Mouse (Mus musculus) spleen, embryonic (tissue): ENCODE measurements around the gene Ccl1.

Source experiments
- CTCF ChIA-PET: fragments of 350-600 bp; sonication (Branson Sonifier 250); formaldehyde crosslinking; loops from one replicate; lab custom pipeline; 2022; lab: Charles Lee

Ccl1 gene

GRCm38 (mm10) chr11:82305590-82305989 lies at the start of gene Ccl1:
Gene Ccl1 (minus strand): TSS chr11:82305690.
- CTCF ChIA-PET = no interaction called here

- CTCF ChIA-PET = interaction anchor here (0.7 kb wide), 1 partner anchor 70 kb away, joined by 4 read pairs; no protein-coding TSS in a partner anchor
These were observed 45.5 kb upstream of the Ccl1 start for GRCm38 (mm10) chr11:82351039-82351438.

- CTCF ChIA-PET = no interaction called here
These were observed 35.4 kb upstream of the Ccl1 start for GRCm38 (mm10) chr11:82340900-82341299.

GRCm38 (mm10) chr11:82340416-82340815 lies 34.9 kb upstream of the Ccl1 start:
- CTCF ChIA-PET = no interaction called here

DNA sequence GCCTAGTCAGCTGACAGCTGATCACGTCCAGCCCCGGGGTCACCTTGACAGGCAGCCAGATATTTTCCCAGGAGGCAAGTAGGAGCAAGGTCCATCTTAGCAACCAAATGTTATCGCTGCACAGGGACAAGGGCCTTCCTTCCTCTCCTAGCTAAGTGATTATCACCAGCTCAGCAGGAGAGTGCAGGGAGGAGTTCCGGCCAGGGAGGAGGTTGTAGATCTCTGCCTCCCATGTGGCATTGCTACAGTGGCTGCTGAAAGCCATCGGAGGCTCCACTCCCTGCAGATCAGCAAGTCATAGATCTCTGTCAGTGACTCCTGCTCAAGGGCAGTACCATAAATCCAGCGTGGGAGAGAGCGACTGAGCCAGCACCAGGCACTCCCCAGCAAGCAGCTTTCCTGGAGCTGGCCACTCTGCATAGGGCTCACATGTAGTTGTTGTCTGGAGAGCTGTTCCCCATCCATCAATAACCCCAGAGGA lies 34.5 kb upstream of the Ccl1 start:
- CTCF ChIA-PET = no interaction called here

DNA sequence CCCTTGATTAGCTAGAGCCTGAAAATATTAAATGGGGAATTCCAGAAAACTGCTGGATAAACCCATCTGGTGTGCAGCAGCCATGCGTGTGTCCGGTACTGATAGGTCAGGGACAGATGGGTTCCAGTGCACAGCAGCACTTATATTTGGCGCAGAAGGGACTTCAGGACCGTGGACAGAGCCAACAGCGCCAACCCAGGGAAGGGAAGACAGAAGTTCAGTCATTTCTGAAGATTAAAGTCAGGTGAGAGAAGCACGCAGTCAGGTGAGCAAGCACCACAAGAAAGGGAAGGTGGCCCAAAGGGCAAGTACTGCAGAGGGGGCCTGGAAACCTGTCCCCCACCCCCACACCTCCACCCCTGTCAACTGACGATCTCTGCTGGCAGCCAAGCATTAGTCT lies 7.7 kb upstream of the Ccl1 start:
- CTCF ChIA-PET = no interaction called here

GRCm38 (mm10) chr11:82310336-82311045 lies 5.0 kb upstream of the Ccl1 start:
- CTCF ChIA-PET = interaction anchor here (0.6 kb wide), 1 partner anchor 24 kb away, joined by 4 read pairs; no protein-coding TSS in a partner anchor

GRCm38 (mm10) chr11:82297895-82298294 lies 7.6 kb downstream of the Ccl1 start:
- CTCF ChIA-PET = no interaction called here

DNA sequence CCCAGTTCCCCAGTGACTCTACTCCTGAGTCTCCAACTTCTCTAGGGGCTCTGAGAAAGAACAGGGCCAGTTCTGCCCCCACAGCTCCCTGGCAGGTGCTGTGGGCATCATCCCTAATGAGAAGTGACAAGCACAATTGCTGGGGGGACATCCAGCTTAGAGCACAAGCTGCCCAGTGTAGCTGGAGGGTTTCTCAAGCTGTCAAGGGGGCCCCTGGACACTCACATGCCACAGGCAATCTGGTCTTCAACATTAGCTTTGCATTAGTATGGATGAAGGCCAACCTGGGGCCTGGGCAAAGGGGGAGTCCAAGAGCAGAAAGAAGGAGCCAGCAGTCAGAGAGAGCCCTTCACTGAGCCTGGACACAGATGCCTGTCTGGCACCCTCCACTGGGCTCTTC lies 14.6 kb downstream of the Ccl1 start:
- CTCF ChIA-PET = no interaction called here

GRCm38 (mm10) chr11:82274149-82274812 lies 31.2 kb downstream of the Ccl1 start:
- CTCF ChIA-PET = no interaction called here

DNA sequence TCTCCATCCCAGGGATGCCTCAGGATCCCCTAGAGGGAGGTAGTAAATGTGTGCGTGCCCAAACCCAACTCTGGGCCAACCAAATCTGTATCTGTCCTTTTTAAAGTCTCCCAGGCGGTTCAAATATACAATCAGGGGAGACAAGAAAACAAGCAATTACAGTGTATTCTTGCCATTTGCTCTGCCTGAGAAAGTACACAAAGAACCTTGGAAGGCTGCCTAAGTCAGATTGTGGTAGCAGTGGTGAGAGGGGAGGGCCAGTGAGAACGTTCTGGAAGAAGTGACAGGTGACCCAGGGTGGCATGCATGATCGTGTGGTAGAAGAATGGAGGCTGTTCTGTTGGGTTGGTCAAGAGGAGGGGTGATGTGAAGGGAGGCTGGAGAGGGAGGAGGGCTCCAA lies 46.4 kb downstream of the Ccl1 start:
- CTCF ChIA-PET = no interaction called here

DNA sequence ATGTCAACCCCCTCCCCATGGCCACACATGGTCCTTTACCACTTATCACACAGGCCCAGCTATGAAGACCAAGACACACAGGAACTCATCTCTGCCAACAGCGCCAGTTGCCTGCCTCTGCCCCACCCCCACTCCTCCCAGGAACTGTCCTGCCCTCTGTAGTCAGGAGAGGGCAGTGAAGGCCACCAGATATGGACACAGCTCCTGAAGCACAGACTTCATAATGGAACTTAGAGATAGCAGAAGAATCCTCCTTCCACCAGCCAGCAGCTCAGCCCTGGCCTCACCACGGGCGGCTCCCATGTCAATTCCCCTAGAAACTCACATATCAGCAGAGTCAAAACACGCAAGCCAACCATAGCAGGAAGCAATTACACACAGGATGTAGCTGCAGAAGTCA lies 49.9 kb downstream of the Ccl1 start:
- CTCF ChIA-PET = no interaction called here

GRCm38 (mm10) chr11:82253421-82253820 lies 52.1 kb downstream of the Ccl1 start:
- CTCF ChIA-PET = no interaction called here

DNA sequence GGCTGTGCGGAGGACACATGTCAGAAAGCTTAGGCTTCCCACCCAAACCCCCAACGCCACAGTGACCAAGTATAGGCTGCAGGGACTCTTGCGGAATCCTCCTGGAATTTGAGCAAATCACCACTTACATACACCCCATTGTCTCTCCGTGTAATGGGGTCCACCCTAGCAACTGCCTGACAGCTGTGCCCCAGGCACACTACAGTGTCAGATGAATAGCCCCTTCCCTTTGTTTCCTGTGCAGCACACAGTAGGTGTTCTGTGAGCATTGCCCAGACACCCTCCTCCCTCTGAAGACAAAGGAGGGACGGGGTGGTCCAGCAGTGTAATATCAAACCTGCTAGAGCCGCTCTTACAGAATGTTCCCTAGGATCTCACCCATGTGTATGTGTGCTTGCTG lies 54.2 kb downstream of the Ccl1 start:
- CTCF ChIA-PET = no interaction called here

DNA sequence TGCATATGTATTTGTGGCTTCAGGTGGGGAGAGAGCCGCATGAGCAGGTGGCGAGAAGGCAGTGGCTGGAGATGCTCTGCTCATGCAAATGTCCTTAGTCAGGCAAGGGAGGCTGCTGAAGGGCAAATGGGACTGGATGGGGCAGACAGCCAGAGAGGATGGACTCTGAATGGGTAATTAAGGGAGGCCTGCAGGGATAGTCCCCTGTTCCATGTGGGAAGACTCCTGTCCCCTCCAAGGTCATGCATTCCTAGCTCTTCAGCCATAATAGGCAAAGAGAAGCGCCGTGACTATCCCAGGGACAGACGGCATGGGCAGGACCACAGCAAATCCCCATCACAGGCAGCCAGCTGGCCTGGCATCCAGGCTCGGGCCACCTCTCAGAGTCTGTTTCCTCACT lies 55.5 kb downstream of the Ccl1 start:
- CTCF ChIA-PET = no interaction called here

DNA sequence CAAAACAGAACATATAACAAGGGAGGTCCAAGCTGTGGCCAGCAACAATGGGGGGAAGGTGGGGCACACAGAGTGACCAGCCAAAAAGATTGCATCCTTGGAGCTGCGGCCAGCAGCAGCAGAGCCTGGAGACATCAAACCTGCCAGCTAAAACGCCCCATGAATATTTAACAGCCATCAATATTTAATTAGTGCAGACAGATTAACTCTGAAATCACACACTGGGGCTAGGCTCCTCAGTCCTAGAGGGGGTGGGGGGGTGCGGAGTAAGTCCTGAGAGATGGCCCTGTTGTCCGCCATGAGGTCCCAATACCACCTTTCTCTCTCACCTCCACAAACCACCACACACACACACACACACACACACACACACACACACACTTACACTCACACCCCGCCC lies 68.1 kb downstream of the Ccl1 start:
- CTCF ChIA-PET = interaction anchor here (1.0 kb wide), 1 partner anchor 10 kb away, joined by 3 read pairs; no protein-coding TSS in a partner anchor

DNA sequence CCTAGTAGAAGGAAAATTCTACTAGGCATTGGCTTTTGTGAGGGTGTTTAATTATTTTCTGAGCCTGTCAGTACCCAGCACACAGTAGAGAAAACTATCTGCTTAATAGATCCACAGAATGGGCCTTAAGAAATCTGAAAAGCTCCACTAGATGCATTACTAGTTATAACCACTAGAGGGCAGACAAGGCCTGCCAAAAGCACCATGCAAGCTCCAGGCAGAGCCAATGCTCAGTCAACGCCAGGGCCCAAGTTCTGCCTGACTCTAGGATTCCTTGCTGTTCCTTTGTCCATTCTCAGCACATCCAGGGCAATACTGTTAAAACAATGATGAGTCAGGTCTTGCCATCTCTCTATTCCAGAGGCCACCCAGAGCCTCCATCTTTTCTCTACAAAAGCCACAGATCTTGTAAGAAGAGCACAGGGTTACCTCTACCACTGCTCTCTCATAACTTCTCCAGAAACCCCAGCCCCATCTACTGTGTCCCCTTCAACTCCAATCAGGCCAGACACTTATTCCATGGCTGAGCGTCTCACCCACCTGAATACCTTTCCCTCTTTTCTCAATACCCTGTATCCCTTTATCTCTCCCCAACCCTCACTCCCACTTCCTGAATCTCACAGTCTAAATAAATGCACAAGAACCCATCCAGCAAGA lies 69.8 kb downstream of the Ccl1 start:
- CTCF ChIA-PET = interaction anchor here (0.5 to 0.7 kb wide), 2 partner anchors 377 to 502 kb away, joined by 3 read pairs; no protein-coding TSS in a partner anchor

DNA sequence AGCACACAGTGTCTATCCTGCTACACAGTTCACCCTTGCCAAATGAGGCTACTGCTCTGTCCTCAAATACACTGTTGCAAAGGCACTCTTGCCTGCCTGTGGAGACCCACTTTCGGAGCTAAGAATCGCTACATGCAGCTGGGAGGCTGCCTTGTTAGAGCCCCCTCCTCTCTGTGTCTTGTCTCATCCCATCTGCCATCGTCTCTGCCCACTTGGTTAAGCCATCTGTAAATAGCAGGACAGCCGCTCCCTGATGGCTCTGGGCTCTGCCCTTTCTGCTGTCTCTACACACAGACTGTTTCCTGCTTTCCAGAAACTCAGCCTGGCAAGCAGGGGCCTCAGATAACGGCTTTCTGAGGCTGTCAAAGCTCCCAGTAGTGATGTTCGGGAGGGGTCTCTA lies 71.5 kb downstream of the Ccl1 start:
- CTCF ChIA-PET = interaction anchor here (0.5 kb wide), 1 partner anchor 30 kb away, joined by 3 read pairs; no protein-coding TSS in a partner anchor

- CTCF ChIA-PET = no interaction called here
These were observed 78.5 kb downstream of the Ccl1 start for GRCm38 (mm10) chr11:82226976-82227375.

GRCm38 (mm10) chr11:82225936-82226335 lies 79.6 kb downstream of the Ccl1 start:
- CTCF ChIA-PET = no interaction called here

DNA sequence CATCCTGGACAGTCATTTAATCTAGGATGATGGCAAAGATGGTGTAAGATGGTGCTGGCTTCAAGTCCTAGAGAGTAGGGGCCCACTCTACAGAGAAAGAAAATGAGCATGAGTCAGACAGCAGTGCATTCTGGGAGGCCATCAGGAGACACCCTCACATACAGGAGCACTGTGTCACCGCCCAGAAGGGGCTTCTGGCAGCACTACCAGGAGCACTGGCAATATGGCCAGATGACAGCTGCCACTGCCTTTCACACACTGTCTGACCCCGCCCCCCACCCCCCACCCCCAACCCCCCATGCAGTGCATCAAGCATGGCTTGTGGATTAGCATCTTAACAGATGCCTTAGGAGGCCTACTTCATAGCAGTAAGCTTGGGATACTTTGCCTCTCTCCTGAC lies 89.0 kb downstream of the Ccl1 start:
- CTCF ChIA-PET = no interaction called here

- CTCF ChIA-PET = no interaction called here
These were observed 91.1 kb downstream of the Ccl1 start for GRCm38 (mm10) chr11:82214405-82214804.
